Mouse (Mus musculus) embryonic fibroblast, embryonic 13.5 days (primary cell): ENCODE data around the gene H2-Ab1. TPM values are rescaled to one million over a fixed set of nuclear protein-coding genes. Genes with fewer than 3 reads are reported as not detected.

Source experiments
- H3K27ac ChIP-seq: 2 replicates; pipeline ENCODE4 v1.5.1; 2012; ENCODE audit warnings: low read length, control low read depth, inconsistent platforms; ENCODE audit not compliant: insufficient read depth
- H3K4me1 ChIP-seq: 2 replicates; pipeline ENCODE4 v1.6.1; 2011; ENCODE audit warnings: low read length; ENCODE audit not compliant: control insufficient read depth, insufficient read depth
- H3K4me3 ChIP-seq: 2 replicates; pipeline ENCODE4 v1.5.1; 2011; ENCODE audit warnings: mild to moderate bottlenecking, control low read depth, low read length; ENCODE audit not compliant: insufficient read depth
- CTCF ChIP-seq: IDR thresholded peaks from 2 replicates; pipeline ENCODE4 v1.5.1; 2011; ENCODE audit warnings: mild to moderate bottlenecking, control low read depth, low read length, moderate library complexity, borderline replicate concordance; ENCODE audit not compliant: insufficient read depth
- POLR2A ChIP-seq: IDR thresholded peaks from 2 replicates; pipeline ENCODE4 v1.6.1; 2011; ENCODE audit warnings: low read depth, mild to moderate bottlenecking, control low read depth, low read length, moderate library complexity
- polyA plus RNA-seq: library from polyadenylated mRNA; stranded (reverse); fragments of >200 nt; gene quantifications from 2 replicates; pipeline ENCODE4 v1.2.4, GENCODE M21; 2011; ENCODE audit warnings: low read depth; ENCODE audit not compliant: missing spikeins, insufficient read length

H2-Ab1 gene
- polyA plus RNA-seq, 1 experiment: not detected

DNA sequence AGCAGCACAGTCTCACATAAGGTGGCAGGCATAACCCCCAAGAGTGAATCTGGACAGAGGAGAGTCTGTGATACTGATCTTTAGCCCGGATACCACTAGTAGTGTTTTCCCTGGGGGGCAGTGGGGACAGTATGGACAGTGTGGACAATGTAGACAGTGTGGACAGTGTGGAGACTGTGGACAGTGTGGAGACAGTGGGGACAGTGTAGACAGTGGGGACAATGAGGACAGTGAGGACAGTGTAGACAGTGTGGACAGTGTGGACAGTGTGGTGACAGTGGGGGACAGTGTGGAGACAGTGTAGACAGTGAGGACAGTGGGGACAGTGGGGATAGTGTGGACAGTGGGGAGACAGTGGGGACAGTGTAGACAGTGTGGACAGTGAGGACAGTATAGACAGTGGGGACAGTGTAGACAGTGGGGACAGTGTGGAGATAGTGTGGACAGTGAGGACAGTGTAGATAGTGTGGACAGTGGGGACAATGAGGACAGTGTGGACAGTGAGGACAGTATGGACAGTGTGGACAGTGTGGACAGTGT, 23.1 kb downstream of the H2-Ab1 start:
- H3K4me1 ChIP-seq: no peaks in the 10 kb centered on the region
- H3K27ac ChIP-seq: no peak overlapping the region
- H3K4me3 ChIP-seq: no peak overlapping the region
- TF ChIP-seq POLR2A: no peak
- no peak for TF ChIP-seq CTCF

DNA sequence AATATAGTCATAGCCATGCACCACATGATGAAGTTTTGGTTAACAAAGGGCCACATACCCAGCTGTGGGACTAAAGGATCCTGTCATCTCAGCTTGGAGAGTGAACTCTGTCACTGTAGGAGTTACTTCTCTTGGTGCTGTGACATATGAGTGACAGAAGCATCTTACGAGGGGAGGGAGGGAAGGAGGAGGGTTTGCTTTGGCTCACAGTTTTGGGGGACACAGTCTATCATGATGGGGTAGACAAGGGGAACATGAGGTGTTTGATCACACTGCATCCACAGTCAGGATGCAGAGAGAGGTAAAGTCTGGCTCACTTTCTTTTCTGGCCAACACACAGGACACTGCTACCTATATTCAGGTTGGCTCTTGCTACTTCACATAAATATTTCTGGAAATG, 24.3 kb downstream of the H2-Ab1 start:
- H3K4me3 ChIP-seq: no peak overlapping the region

DNA sequence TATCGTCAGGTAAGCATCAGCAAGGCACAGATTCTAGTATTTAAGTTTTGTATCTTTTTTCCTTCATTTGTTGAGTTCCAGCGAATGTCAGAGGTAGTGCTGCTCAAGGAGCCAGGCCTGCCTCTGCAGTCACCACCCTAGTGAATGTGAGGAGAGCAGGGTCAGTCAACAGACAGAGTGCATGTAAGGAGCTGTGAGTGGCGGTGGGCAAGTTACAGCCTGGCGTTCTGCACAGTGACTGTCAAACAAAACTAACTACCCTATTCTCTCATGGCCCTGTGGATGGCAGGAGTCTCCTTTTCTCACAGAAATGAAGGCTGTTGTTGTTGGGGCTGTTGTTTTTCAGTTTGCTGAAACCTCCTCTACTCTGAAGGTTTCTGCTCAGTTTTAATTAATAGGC, 27.9 kb downstream of the H2-Ab1 start:
- TF ChIP-seq POLR2A (no peak), CTCF (no peak)
- H3K27ac ChIP-seq: no peak overlapping the region
- H3K4me1 ChIP-seq: no peaks in the 10 kb centered on the region
- H3K4me3 ChIP-seq: no peak overlapping the region

More for the DNA sequence above, 24.3 kb downstream of the H2-Ab1 start:
- Histone ChIP-seq H3K4me1 (no peaks in the 10 kb centered on the region), H3K27ac (no peak overlapping the region)
- TF ChIP-seq CTCF: no peak

DNA sequence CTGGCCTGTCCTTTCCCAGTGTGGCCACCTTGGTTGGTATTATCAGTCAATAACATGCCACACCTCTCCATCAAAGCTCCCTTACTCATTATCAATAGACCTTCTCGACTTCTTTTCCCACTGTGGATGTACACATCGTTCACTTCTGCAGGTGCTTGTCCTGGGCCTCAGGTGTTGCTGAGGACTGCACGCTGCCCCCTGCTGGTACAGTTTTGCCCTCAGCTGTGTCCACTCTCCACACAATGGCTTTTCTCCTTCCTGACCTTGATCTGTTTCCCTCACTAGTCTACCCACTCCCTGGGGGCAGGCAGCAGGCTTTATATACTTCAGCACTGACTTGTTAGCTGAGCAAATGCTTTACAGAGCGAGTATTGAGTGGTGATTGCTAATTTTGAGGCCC, 28.4 kb downstream of the H2-Ab1 start:
- TF ChIP-seq CTCF (peak; percentile 46; the same call in 1 of the 2 replicates), POLR2A (no peak)

DNA sequence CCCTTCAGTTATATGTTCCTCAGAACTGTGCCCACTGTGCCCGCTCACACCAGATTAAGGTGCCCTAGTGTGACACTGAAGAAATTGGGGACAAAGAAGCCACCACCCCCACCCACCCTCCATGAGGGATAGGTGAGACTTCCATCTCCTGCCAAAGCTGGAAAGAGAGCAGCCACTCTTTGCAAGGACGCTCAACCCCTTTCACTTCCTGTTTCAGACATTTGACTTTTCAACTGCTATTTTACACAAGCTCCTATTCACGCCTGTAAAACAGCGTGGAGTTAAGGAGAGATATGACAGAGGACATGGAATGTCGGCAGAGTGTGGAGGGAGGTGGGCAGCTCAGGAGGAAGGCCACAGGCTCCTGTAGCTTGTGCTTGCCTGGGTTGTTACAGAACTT, 29.0 kb downstream of the H2-Ab1 start:
- no peak for TF ChIP-seq POLR2A
- no peak for TF ChIP-seq CTCF
- H3K4me3 ChIP-seq: no peak overlapping the region
- no peaks in the 10 kb centered on the region for H3K4me1 ChIP-seq
- no peak overlapping the region for H3K27ac ChIP-seq

More for the DNA sequence above, 28.4 kb downstream of the H2-Ab1 start:
- H3K4me3 ChIP-seq: no peak overlapping the region
- H3K27ac ChIP-seq: no peak overlapping the region
- no peaks in the 10 kb centered on the region for H3K4me1 ChIP-seq

DNA sequence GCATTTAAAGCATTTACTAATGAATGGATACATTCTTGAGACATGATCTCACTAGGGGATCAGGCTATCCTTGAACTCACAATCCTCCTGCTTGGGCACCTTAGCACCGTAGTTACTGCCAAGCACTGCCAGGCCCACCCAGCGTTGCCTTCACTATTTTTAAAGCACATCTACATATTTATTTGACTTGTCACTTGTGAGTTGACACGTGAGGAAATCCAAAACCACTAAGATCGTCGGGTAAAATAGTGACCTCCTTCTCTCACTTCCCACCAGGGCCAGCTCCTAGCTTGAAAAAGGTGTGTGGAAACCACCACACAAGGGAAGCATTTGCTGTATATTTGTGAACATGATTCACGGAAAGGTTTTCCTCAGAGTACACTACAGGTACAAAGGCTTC, 29.5 kb downstream of the H2-Ab1 start:
- Histone ChIP-seq H3K27ac (no peak overlapping the region), H3K4me1 (no peaks in the 10 kb centered on the region), H3K4me3 (no peak overlapping the region)
- TF ChIP-seq CTCF: no peak
- TF ChIP-seq POLR2A: no peak

DNA sequence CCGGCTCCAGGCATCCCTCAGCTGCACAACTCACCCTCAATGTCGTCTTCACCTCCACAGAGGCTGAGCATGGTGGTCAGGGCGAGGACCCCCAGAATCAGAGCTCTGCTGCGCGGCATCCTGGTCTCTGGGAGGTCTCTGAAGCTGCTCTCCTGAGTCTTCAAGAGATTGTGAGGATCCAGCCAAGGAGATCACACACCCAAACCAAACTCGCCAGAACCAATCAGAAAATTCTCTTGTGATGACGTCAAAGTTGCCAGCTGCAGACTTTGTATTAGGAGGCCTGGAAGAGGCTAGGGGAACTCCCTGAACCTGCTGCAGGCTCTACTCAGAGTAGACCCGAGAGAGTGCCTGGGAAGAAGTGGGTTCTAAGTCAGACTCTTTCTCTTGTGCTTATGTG, 30.2 kb downstream of the H2-Ab1 start, which contains the start of gene H2-Aa:
Gene H2-Aa, minus strand, starts transcription at position 176 of the 400 bp plus-strand sequence.
- no peak within 1 kb of the TSS for H3K27ac ChIP-seq
- H3K4me3 ChIP-seq: no peak within 1 kb of the TSS

DNA sequence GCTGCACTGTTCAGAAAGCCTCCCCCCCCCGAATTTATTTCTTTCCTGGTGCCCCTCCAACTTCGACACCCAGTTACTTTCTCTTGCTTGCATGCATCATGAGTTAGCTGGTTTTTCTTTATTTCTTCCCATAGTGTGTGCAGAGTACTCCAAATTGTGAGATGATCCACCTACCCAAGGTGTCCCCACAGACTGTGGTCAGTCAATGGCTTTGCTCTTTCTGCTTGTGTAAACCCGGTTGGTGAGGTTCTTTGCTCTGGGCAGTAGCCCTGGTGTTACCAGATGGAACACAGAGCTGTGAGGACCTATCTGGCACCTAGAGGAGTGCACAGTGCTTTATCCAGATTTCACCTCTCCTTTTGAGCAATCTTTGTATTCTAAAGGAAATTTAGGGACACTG, 30.6 kb downstream of the H2-Ab1 start:
- H3K27ac ChIP-seq: no peak overlapping the region
- TF ChIP-seq CTCF: no peak
- TF ChIP-seq POLR2A: no peak
- H3K4me3 ChIP-seq: no peak overlapping the region
- H3K4me1 ChIP-seq: no peaks in the 10 kb centered on the region

More for the DNA sequence above, 30.2 kb downstream of the H2-Ab1 start, which contains the start of gene H2-Aa:
- TF ChIP-seq POLR2A (no peak), CTCF (no peak)
- H3K4me1 ChIP-seq: no peaks in the 10 kb centered on the region

DNA sequence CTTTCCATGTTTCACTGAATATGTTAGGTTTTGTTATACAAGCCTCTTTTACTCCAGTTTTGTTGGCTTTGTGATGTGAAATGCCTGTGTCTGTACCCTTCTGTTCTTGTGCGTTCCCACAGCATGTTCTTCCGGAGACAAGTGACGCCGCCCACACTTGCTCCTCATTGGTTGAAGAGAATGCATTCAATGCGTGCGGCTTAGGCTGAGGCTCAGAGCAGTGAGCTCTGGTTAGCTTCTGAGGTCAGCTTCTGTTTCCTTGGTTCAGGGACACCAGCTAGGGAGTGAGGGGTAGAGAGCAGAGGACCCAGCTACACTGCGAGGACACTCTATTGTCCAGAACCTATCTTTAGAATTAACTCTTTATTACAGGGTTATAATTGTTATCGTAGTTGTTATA, 34.1 kb downstream of the H2-Ab1 start:
- H3K4me1 ChIP-seq: no peaks in the 10 kb centered on the region

DNA sequence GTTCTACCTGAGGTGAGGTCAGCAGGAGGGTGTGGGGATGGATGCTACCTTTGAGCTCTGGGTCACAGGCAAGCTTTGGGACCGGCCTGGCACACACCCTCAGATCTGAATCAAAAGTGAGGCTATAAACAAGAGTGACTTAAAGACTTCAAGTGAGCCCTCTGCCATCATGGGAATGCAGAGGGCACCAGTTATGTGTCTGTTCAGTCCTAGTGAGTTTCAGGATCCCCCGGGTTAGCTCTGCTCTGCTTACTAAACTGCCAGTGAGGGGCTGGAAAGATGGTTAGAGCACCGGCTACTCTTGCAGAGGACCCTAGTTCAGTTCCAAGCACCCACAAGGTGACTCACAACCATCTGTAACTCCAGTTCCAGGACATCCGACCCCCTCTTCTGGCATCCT, 35.1 kb downstream of the H2-Ab1 start:
- Histone ChIP-seq H3K4me3 (no peak overlapping the region), H3K4me1 (no peaks in the 10 kb centered on the region), H3K27ac (no peak overlapping the region)
- TF ChIP-seq POLR2A (no peak), CTCF (no peak)

More for the DNA sequence above, 34.1 kb downstream of the H2-Ab1 start:
- Histone ChIP-seq H3K27ac (no peak overlapping the region), H3K4me3 (no peak overlapping the region)
- TF ChIP-seq CTCF: no peak
- TF ChIP-seq POLR2A: no peak
